Mouse (Mus musculus) spleen, adult 12 weeks (tissue): ENCODE measurements around the gene Rbm8a.

Experiments
- DNase-seq: peaks from one replicate; pipeline ENCODE4 v3.0.0; 2022; ENCODE audit warnings: low spot score

The Rbm8a gene

DNA sequence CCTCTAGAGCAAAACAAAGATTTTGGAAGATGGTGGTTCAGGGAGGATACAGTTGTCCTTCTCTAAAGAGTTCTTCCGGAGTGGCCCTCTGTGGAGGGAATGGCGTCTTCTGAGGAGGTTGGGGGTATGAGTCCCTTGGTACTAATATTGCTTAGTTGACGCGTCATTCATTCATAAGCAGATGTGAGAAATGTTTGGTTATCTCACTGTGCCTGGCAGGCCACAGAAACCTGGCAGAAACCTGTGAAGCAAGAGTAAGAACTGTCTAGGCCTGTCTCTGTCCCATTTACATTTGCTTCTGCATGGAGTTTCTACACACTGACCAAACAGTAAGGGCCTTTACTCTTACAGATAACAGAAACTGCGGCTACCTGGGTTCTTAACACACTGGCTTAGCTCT is 41.8 kb downstream of the Rbm8a start:
- DNase-seq = no peak

DNA sequence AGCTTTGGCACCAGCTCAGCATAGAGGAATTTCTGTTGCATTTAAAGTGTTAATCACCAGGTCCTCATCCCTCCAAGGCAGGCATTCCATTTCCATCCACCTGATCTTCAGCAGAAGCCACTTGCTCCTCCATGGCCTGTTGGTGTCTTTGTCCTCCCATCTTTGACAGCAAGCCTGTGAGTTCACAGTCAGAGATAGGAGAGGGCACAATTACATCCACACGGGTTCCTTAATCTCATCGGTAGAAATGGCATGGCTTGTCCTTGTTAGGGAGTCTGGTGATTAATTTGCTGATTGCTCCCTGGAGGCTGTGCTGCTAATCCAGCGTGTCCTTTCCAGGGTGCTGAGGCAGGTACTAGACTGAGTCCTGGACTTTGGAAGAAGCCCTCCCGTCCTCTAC is 43.8 kb downstream of the Rbm8a start:
- DNase-seq = no peak

DNA sequence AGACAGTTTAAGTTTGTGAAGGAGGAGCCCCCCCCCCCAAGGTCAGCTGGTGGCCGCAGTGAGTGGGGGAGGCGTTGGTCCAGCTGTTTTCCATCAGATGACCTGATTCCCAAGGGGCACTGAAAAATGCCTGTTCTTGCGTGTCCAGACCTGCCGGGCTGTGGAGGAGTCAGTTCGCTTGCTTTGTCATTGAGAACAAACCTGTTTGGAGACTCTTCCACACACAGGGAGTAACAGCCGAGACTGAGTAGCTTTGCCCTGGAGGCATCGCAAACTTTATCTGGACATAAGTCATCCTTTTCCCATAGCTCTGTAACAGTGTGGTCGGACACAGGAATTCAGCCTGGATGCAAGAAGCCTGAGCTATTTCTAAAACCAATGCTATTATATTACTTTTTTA is 44.7 kb downstream of the Rbm8a start:
- DNase-seq = no peak

DNA sequence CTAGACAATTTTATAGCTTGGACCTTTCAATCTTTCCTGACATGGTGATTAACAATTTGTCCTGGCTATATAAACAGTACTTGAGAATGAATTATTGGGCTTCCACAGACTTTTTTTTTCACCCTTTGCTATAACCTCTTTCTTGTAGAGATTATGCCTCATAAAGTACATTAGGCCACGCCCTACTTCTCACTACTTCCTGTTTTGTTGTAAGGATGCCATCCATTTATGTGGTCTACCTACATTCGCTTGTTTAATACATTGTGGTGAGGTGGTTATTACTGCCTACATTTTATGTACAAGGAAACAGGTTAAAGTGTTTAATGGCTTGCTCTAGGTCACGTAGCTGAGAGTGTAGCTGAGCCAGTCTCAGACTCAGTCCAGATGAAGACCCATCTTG is 45.4 kb downstream of the Rbm8a start:
- no peak for DNase-seq

DNA sequence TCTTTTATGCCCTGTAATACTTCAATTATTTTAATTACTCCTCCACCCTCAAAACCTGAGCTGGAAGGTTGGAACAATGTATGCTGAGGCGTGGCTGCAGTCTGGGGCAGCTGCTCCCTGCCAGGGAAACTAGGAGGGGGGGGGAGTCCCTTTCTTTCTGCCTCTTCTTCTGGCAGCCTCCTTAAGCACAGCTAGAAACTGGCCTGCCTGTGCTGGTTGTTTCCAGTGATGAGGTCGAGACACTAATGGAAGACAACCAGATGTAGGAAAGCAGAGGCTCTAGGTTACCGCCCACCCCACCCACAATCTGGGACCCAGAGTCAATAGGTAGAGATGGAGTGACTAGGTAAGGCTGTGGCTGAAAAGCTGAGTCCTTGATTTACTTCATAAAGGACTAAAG is 46.0 kb downstream of the Rbm8a start:
- DNase-seq = no peak

DNA sequence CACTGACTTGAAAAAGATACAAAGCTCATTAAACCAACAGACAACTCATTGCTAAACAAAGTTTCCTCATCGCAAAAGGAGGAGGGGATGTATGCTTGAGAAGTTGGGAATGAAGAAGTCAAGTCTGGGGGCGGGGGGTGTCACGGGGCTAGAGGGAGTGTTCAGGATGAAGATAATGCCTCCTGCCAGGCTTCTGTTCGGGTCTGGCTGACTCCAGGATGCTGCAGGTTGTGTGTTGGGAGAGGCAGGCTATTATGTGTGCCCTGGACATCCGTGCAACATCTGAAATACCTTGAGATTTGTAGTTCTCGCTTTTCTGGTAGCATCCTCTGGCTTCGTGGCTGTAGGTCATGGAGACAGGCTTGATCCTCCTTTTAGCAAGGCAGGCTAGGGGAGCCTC is 48.7 kb downstream of the Rbm8a start:
- no peak for DNase-seq

DNA sequence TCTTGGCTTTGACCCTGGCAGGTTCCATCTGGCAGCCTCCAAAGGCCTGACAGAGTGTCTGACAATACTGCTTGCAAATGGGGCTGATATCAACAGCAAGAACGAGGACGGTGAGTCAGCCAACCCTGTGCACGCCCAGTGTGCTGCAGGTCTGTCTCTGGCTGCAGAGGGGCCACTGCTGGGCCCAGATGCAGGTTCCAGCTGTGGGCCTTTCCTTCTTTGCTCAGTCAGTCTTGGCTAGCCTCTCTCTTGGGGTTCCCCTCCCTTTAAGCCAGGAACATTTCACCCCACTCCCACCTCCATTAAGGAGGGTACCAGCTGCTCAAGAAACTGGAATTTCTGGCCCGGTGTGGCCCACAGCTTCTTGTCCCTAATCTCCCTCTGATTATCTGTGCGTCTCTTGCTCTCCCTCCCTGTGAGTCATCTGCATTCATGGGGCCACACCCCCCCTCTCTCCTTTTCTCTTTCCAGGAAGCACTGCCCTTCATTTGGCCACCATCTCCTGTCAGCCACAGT is 49.5 kb downstream of the Rbm8a start:
- DNase-seq = no peak

DNA sequence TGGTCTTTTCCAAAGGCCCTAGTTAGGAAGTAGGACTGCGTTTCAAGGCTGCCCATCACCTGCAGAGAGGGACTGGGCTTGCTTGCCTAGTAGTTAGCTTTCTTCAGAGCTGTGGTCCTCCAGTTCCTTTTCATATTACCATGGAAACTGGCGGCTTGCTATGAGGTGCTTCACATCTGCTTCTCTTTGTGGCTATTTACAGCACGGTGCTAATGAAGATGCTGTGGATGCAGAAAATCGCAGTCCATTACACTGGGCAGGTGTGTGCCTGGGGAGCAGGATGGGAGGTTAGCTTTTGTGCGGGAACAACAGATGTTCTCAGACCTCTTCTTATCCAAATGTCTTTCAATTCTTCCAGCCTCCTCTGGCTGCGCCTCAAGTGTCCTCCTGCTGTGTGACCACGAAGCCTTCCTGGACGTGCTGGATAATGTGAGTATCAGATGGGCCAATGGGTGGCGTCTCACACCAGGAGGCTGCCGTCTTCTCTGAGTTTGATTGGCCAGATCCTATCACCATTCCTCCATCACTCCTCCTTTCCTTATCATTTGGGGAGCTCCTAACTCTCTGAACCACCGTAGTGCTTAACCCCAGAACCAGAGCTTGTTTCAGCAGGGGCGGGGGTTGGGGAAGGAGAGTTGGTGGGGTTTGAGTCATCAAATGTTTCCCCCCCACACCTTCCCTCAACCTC is 50.7 kb downstream of the Rbm8a start:
- no peak for DNase-seq
